ENCODE assay signal across 10 mouse cellular contexts in the genomic region with DNA sequence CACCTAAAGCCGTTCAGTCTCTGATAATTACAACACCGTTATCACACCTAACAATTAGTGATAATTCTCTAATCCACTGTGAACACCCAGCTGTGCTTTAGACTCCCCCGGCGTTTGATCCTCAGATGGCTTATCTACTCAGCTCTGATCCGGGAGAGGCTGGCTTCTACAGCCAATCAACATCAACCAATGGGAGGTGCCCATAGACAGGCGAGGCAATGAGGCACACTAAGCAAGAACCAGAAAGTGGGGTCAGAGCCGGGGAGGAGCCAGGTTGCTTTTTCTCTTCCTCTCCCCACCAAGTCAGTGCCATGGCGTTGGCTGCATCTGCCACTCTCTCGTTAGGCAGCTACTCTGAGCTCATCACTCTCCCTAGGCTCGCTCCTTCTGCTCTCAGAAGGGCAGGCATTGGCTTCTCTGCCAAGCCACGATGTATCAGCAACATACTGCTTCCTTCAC. TPM values are rescaled to one million over a fixed set of nuclear protein-coding genes. Genes with fewer than 3 reads are reported as not detected.
A peak's percentile ranks its signal among the peaks of the same experiment; 100 is the strongest.
DNase-seq lines count a peak whose midpoint lies in the region; ATAC-seq and TF ChIP-seq lines count a peak whose summit lies in the region.
"Had no signal": no experiment of that assay in that cellular context is flagged by ENCODE, and none has a peak within 500 bp of the region (broad histone marks: within the 10 kb centered on the region; RNA-seq: fewer than 3 reads in every experiment).

No protein-coding gene starts in this region.

- intact Hi-C loops in left cerebral cortex, postnatal 4 days (cut with DNase I), result loop anchor here (10.0 kb wide), 1 partner anchor 95 kb away; a partner anchor contains a TSS

- ATAC-seq in midbrain, embryonic 16.5 days, result peak; percentile 66
- no peak for ATAC-seq in inflammation-experienced regulatory T-cells, adult 6 months
- no peak for ATAC-seq in kidney, embryonic 16.5 days (ENCODE audit: low FRiP score, low TSS enrichment)

- no peak for TF ChIP-seq CTCF in layer of hippocampus, adult 2 months (conservative IDR thresholded peaks at IDR 0.05)
- TF ChIP-seq CTCF in cortical plate, adult 2 months (IDR thresholded peaks at IDR 0.05; ENCODE audit: extremely low read depth, insufficient read depth, low read length), result no peak

- peak overlapping the region; percentile 45 for H3K4me2 ChIP-seq in midbrain, embryonic 16.5 days (ENCODE audit: low read length)
- no peak overlapping the region for H3K4me2 ChIP-seq in kidney, embryonic 16.5 days (replicated peaks; ENCODE audit: low read depth, low read length)

- no peak for TF ChIP-seq POLR2A in cortical plate, adult 2 months (IDR thresholded peaks at IDR 0.05; ENCODE audit: extremely low read depth, insufficient read depth, low read length)

- H3K9ac ChIP-seq in midbrain, embryonic 16.5 days (ENCODE audit: low read depth, low read length), result 0 out of 2 replicates have a peak overlapping the region, but pooled peaks have one; percentile 22
- H3K9ac ChIP-seq in kidney, embryonic 16.5 days (replicated peaks; ENCODE audit: low read length), result no peak overlapping the region

- no peak overlapping the region for H3K27ac ChIP-seq in layer of hippocampus, adult 2 months
- no peak overlapping the region for H3K27ac ChIP-seq in cortical plate, adult 2 months (ENCODE audit: insufficient read depth, low read length)
- peak overlapping the region; percentile 43; the same call in 1 of the 2 replicates for H3K27ac ChIP-seq in midbrain, embryonic 16.5 days (ENCODE audit: low read length)
- no peak overlapping the region for H3K27ac ChIP-seq in kidney, embryonic 16.5 days (ENCODE audit: low read length)

- H3K9me3 ChIP-seq in midbrain, embryonic 16.5 days (replicated peaks; ENCODE audit: control insufficient read depth, low read length, poor library complexity, severe bottlenecking), result no peaks in the 10 kb centered on the region; the same call in 1 of the 2 replicates
- peaks cover 6% of the 10 kb centered on the region for H3K9me3 ChIP-seq in kidney, embryonic 16.5 days (ENCODE audit: low read length)

- H3K4me3 ChIP-seq in layer of hippocampus, adult 2 months, result peak overlapping the region; percentile 6; the same call in 1 of the 2 replicates
- 0 out of 2 replicates have a peak overlapping the region, but pooled peaks have one; percentile 2 for H3K4me3 ChIP-seq in cortical plate, adult 2 months (ENCODE audit: insufficient read depth, low read length)
- no peak overlapping the region for H3K4me3 ChIP-seq in midbrain, embryonic 16.5 days (ENCODE audit: low read depth, low read length)
- no peak overlapping the region for H3K4me3 ChIP-seq in kidney, embryonic 16.5 days (ENCODE audit: low read length)

- no peaks in the 10 kb centered on the region for H3K36me3 ChIP-seq in midbrain, embryonic 16.5 days (ENCODE audit: control insufficient read depth, insufficient read depth, low read length)
- H3K36me3 ChIP-seq in kidney, embryonic 16.5 days (ENCODE audit: insufficient read depth, low read length), result no peaks in the 10 kb centered on the region

- H3K27me3 ChIP-seq in midbrain, embryonic 16.5 days (ENCODE audit: control insufficient read depth, insufficient read depth, low read depth, low read length), result no peaks in the 10 kb centered on the region
- no peaks in the 10 kb centered on the region for H3K27me3 ChIP-seq in kidney, embryonic 16.5 days (ENCODE audit: insufficient read depth, low read length)

- H3K4me1 ChIP-seq in cortical plate, adult 2 months (ENCODE audit: control insufficient read depth, insufficient read depth, low read length), result no peaks in the 10 kb centered on the region
- H3K4me1 ChIP-seq in midbrain, embryonic 16.5 days (ENCODE audit: control insufficient read depth, insufficient read depth, low read length), result peaks cover 11% of the 10 kb centered on the region
- H3K4me1 ChIP-seq in kidney, embryonic 16.5 days (ENCODE audit: insufficient read depth, low read length), result no peaks in the 10 kb centered on the region

- WGBS in midbrain, embryonic 16.5 days, result 12% methylated on average over 11 of the region's 11 CpGs
- WGBS in kidney, embryonic 16.5 days, result 63% methylated on average over 11 of the region's 11 CpGs

- DNase-seq in layer of hippocampus, adult 2 months (ENCODE audit: low spot score in 2 of 2), result peak in 1 of 2 experiments; percentile 18
- DNase-seq in layer of hippocampus, adult 11-12 months (ENCODE audit: low spot score), result no peak
- peak; percentile 20 for DNase-seq in left cerebral cortex, postnatal 4 days
- DNase-seq in adrenal gland, postnatal 25 days, result no peak
- DNase-seq: heart, postnatal 4 days had no signal

RNA-seq across cellular contexts. Expression of a gene that starts 36.0 kb away (rescaled TPM):
- total RNA-seq in layer of hippocampus, adult 2 months (2021), result 1 to 10 TPM in 1 of 2 experiments, under 1 TPM in 1; 0.64 to 1.5 TPM
- 8.2 and 10.2 TPM in 2 replicates for polyA plus RNA-seq in cortical plate, adult 2 months (2012; rRNA removed)
- total RNA-seq in left cerebral cortex, postnatal 4 days (2021), result 10 to 100 TPM; 13.4 to 16.4 TPM
- 0.47 TPM in 1 of 2 replicates, not detected in the other for polyA plus RNA-seq in midbrain, embryonic 16.5 days (2015; fragmentation: Nextera tagmentation; extraction: Ambion mirVana)
- not detected for polyA plus RNA-seq in inflammation-experienced regulatory T-cells, adult 6 months (2017; shearing (Covaris generic))
- total RNA-seq in adrenal gland, postnatal 25 days (2021), result not detected in 2 replicates
- 0.27 and 0.71 TPM in 2 replicates for polyA plus RNA-seq in kidney, embryonic 16.5 days (2015; fragmentation: Nextera tagmentation; extraction: Ambion mirVana)
- polyA plus RNA-seq: stomach, embryonic 14.5 days had no signal

Comparison
In these comparisons a context has a peak if more than half of its experiments do, and no peak if none do; other contexts are left out.
1. H3K4me3 ChIP-seq: peak in layer of hippocampus, adult 2 months (single experiment) and cortical plate, adult 2 months (single experiment); none in midbrain, embryonic 16.5 days (single experiment) and kidney, embryonic 16.5 days (single experiment).